Mouse (Mus musculus) kidney, postnatal 10 days (tissue): ENCODE measurements around the gene Aifm3.

Source experiments
- DNase-seq: peaks from one replicate; pipeline ENCODE4 v3.0.0; 2021; ENCODE audit warnings: mixed read lengths

Gene Aifm3

DNA sequence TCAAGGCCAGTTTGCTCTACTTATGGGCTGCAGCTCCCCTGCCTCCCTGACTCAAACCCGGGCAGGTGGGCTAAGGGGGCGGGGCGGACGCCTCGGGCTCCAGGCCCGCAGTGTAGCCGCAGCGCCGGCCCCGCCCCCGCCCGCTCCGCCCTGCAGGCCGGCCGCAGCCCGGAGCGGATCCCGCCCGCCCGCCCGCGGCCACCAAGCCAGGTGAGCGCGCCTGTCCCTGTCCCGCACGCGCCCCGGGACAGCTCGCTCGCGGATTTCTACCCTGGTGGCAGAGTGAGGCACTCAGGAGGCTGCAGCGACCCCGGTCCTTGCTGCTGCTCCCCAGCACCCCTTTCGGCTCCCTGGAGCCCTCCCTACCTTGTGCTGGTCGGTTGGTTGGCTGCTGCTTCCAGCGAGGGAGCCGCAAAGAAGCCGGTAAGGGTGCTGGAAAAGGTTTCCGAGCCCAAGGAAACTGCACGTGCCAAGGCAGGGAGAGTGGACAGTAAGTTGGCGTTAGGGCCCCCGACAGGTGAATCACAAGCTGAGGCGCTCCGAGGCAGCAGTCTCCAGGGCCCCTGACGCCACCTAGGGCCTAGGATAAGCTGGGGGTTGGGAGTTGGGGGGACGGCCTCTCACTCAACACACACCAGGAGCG is at the start of gene Aifm3:
TSS of gene Aifm3 (plus strand) at position 143 of the 643 bp plus-strand sequence.
- DNase-seq, result peak; percentile 57

DNA sequence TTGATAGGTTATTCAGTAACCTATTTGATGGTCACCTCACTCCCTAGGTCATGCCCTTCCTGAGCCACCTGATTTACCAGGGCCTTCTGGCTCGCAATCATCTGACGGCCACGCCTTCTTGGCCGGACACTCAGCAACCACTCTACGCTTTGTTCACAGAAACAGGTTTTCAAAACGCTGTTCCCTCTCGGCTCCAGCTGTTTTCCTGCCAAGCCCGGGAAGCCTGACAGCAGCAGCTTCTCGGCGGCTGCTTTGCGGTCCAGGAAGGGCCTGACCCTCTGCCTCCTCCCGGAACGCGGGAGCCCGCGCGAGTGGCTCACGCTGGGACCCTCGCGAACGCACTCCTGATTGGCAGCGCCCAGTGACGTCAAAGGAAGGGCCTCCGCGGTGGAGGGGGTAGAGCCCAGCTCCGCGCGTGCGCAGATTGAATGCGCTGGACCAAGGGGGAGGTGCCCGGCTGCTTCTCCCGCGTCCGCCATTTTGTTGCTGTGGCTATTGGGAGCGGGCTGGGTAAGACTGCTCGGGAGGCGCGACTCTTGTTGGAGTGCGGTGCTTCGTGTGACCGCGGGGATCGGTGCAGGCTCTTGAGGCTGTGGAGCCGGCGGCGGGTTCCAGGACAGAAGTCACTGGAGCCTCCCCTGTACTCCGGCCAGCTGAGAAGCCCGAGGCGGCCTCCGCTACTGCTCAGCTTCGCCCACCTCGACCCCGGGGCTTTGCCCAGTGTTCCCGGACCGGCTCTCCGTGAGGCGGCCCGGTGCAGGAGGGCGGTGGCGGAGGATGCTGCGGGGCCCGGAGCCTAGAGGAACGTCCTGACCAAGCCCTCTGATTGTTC is 37.7 kb upstream of the Aifm3 start, which contains the start of gene Crkl:
TSS of gene Crkl (plus strand) at position 447 of the 832 bp plus-strand sequence.
- peak; percentile 98 for DNase-seq

DNA sequence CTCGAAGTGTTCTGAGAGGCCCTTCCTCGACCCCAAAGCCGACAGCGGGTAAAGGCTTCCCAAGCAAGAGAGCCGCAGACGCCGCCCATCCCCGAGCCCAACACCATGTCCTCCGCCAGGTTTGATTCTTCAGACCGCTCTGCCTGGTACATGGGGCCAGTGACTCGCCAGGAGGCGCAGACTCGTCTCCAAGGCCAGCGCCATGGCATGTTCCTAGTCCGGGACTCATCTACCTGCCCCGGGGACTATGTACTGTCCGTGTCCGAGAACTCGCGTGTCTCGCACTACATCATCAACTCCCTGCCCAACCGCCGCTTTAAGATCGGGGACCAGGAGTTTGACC is 37.1 kb upstream of the Aifm3 start:
- peak; percentile 68 for DNase-seq

DNA sequence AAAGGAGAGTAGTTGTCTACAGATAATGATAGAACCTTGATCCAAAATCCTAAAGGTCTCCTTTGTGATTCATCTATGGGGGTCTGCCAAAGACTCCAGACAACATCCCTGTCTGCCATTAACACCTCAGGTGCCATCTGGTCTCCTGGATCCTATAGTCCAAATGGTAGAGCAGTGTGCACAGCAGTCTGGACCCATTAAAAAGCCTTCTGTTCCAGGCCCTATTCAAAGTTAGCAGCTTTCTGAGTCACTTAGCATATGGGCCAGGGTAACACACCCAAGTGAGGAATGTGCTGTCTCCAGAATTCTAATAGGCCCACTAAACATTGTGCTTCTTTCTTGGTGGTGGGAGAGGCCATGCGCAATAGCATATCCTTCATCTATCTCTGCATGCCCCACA is 32.5 kb upstream of the Aifm3 start:
- DNase-seq, result no peak

DNA sequence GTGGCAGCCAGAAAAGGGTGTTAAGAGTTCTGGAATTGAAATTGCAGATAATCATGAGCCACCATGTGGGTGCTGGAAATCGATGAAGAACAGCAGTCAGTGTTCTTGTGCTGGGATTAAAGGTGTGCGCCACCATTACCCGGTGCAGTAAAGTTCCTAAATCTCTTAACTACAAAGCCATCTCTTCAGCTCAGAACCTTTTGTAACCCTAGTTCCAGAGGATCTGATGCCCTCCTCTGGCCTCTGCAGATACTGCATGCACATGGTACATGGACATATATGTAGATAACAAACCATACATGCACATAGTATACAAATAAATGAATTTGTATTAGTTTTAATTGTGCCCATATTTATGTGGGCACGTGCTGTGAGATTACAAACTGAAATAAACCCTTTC is 29.2 kb upstream of the Aifm3 start:
- peak; percentile 41 for DNase-seq

DNA sequence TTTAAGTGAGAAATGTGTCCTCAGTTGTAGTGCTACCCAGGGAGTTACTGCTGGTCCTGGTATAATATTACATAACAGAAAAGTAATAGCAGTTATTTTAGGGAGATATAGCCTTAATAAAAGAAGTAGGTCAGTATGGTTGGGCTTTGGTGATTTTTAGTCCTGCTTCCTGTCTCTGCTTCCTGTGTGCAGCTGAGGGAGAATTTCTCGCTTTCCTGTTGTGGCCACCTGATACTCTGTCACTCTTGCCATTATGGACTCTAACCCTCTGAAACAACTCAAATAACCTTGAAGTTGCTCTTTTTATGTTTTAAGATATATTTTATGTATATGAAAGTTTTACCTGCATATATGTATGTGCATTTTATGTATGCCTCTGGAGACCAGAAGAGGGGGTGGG is 27.8 kb upstream of the Aifm3 start:
- DNase-seq, result no peak

DNA sequence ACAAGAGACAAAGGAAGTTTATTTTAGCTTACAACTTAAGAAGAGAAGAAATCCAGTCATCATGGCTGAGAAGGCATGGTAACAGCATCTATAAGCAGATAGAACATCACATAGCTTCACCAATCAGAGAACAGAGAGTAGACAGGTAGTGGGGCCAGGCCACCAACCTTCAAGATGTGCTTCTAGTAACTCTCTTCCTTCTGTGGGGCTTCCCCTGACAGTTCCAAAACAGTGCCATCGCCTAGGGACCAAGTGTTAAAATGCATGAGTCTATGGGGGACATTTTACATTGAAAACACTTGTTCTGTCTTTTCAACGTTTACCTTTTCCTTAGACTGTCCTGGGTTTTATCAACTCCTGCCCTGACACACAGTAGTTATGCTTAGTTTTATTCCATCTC is 26.2 kb upstream of the Aifm3 start:
- DNase-seq, result no peak

DNA sequence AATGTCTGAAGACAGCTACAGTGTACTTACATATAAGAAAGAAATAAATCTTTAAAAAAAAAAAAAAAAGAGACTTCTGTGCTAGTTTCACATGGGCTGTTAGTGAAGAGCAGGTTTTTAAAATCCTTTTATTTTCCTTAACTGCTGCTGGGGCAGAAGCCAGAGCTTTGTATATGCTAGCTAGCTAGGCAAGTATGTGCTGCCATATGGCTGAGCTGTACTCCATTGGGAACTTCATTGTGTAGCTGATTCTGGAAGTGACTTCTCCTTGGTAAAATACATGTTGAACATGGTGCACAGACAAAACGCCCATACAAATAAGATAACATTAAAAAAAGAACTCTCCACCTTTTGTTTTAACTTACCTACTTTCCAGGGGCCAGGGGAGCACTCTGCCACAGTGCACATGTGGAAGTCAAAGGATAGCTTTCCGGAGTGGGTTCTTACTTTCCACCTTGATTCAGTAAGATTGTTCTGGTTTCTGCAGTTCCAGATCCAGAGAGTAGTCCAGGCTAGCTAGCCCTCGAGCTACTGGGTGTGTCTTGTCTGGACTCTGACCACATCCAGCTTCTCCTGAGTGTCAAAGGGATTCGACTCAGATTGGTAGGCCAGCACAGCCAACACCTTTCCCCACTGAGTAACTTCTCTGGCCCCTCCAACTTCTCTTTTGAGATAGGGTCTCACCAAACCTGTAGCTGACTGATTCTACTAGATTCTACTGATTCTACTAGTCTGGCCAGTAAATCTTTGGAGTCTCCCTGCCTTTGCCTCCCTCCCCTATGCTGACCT is 22.3 kb upstream of the Aifm3 start:
- DNase-seq, result no peak

DNA sequence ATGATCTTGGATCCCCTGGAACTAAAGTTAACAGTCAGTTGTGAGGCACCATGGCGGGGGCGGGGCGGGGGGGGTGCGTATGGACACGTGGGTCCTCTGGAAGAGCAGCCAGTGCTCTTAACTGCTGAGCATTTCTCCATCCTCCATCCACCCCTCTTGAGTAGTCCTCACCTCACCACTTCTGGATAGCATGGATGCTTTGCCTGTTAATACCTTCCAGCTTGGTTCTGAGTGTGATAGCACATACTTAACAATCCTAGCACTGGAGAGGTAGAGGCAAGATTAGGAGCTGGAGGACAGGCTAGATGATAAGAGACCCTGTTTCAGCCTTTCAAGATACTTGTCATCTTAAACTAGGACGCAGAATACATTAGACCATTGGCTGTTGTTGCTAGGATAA is 16.9 kb upstream of the Aifm3 start:
- no peak for DNase-seq

DNA sequence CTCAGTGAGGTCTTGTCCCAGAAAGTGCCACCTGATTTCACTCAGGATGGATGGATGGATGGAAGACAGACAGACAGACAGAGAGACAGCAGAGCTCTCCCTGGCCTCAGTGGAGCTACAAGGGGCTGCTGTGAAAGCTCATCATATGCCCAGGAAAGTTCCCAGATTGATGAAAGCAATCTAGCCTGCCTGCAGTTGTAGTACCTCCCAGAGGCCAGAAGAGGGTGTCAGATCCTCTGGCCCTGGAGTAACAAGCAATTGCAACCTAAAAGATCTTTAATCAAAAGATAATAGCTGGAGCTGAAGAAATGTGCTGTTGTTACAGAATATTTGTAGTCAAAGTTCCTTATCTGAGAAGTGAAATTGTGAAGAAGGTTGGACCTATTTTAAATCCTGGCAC is 15.3 kb upstream of the Aifm3 start:
- DNase-seq, result peak; percentile 54

DNA sequence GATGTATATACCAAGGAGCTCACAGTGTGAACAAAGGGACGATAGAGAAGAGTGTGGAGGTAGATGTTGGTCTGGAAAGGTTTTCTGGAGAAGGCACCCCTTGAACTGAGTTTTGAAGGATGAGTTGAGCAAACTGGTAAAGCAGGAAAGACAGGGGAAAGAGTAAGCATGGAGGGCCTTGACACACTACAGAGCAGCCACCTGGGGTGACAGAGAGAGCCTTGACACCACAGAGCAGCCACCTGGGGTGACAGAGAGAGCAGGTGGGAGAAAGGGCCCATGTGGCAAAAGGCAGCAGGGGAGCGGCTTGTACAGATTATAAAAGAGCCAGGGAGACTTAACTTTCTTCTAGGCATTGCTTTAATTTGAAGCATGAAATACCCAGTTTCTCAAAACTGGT is 14.7 kb upstream of the Aifm3 start:
- no peak for DNase-seq

DNA sequence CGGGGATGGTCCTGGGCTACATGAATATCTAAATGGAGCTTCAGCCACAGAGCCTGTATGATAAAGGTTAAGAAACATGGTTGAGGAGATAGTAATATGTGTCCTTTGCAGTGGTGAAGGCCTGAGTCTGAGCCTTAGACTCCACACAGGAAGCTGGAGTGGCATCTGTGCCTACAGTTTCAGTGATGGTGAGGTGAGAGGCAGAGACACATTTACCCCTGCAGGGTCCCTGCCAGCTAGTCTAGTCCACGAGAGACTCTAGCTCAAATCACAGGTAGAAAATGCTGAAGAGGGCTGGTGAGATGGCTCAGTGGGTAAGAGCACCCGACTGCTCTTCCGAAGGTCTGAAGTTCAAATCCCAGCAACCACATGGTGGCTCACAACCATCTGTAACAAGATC is 14.1 kb upstream of the Aifm3 start:
- DNase-seq, result no peak

DNA sequence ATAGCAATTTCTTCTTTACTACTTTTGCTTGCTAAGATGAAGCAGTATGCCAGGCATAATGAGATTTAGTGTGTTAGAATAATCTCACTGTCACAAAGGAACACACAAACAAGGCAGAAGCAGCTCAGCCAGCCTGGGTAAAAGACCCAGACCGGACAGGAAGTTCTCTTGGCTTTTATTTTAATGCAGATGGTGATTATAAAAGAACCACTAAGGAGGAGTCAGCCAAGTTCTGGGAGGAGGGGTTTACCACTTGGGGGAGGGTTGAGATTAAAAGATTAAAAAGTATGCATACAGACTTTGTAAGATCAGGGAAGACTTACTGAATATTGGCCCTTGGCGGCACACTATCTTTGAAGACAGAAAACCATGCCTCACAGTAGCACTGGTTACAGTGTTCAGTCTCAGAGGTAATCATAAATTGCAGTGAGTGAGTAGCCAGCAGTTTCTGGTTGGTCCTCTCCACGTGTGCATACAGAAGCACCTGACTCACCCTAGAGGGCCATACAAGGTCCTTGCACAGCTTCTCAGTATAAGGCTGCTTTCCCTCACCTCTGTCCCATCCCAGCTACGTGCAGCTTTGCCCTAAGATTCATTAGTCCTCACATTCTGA is 11.0 kb upstream of the Aifm3 start:
- DNase-seq, result no peak

DNA sequence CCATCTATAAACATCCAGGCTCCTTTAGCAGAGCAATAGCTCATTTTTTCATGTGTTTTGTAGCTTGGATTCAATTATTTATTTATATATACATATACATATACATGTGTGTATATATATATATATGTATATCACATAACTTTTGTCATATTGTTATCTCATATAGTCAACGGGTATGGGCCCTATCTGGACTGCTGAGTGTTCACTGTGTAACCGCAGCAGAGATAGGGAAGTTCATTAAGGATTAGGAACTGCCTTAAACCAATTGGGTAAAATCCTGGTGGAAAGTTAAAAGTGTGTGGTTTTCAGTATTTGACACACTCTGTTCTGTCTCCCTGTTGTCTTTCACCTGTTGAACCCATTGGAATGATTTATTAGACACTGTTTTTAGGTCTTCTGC is 7.9 kb upstream of the Aifm3 start:
- no peak for DNase-seq

DNA sequence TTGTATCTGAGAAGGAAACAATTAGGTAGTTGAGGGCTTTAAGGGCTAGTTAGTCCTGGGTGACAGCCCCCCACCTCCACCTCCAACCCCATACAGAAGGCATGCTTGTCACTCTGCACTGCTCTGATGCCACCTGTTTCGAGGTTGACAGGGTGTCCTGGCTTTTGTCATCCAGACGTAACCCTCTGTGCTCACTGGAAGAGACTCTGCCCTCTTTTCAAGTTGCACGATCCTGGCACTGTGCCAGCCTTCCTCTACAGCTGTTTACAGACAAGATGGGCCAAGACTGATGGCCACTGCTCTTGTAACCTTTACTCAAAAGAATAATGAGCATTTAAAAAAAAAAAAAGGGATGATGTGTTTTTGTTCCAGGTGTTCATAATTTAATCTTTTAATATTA is 2.9 kb upstream of the Aifm3 start:
- peak; percentile 77 for DNase-seq

DNA sequence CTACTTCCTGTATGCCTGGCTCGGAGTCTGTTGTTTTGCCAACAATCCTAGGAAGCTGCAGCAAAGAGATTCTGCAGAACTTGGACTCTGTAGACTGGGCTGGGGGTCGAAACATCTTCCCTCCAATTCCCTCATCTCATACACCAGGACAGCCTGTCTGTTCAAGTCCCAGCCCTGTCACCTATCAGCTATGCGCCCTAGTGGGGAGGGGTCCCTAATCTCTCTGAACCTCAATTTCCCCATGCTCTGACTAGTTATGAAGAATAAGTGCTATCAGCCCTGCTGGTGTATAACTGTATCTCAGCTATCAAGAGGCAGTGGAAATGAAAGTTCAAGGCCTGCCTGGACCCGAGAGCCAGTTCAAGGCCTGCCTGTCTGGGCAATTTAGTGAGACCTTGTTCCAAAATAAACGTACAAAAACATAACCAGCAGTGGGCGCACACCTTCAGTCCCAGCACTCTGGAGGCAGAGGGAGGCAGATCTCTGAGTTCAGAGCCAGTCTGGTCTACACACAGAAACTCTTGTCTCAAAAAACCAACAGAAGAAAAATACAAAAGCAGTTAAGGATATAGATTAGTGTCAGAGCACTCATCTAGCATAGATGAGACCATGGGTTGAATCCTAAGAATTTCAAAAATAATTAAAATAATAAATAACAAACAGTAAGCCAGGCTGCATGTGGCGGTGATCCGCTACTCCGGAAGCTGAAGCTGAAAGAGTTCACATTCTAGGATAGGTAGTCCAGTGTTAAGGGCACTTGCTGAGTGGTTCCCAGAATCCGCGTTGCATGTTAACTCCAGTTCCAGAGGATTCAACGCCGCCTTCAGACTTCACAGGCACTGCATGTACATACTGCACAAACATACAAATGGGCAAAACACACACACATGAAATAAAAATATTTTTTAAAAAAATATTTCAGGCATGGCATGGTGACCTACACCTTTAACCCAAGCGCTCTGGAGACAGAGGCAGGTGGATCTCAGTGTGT is 638 bp upstream of the Aifm3 start:
- DNase-seq, result no peak

DNA sequence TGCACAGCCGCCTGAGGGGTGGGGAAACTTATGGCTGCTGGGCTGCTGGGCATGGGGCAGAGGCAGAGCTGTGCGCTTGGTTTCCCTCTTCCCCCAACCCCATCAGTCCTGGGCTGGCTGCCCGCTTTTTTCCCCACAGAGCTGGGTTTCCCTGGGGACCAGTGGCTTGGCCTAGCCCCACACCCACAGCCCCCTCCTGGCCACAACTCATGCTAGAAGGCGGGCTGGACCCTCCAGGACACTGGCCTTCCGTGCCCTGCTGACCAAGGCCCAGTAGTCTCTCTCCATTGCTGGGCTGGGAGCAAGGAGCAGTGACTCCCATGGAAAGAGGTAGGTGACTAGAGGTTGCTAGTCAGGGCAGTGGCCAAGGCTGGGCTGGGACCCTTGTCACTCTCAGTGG is 1.7 kb downstream of the Aifm3 start:
- DNase-seq, result no peak

DNA sequence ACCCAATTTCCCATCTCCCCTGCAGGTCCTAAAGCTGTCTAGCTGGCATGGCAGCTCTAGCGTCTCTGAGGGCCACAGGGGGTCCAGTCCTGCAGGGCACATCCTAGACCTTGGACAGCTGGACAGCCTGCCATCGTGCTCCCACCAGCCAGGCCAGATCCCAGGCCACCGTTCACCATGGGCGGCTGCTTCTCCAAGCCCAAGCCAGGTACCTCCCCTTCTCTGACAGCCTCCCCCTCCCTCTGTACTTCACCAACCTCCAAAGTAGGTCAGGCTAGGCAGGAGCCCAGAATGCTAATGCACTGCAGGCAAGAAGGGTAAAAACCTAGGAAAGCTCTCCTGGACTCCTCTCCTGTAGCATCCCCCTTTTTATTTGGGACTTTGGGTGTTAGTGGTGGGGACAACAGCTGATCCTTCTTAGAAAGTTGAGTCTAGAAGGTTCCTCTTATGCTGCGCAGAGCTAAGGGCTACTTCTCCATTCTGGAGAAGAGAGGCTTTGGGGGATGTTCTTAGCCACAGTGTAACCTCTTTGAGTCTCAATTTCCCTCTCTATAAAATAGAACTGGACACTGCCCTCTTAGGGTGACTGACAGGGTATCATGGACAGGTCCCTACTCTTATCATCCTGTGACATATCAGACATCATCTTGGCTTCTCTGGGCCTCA is 2.6 kb downstream of the Aifm3 start:
- DNase-seq, result no peak

DNA sequence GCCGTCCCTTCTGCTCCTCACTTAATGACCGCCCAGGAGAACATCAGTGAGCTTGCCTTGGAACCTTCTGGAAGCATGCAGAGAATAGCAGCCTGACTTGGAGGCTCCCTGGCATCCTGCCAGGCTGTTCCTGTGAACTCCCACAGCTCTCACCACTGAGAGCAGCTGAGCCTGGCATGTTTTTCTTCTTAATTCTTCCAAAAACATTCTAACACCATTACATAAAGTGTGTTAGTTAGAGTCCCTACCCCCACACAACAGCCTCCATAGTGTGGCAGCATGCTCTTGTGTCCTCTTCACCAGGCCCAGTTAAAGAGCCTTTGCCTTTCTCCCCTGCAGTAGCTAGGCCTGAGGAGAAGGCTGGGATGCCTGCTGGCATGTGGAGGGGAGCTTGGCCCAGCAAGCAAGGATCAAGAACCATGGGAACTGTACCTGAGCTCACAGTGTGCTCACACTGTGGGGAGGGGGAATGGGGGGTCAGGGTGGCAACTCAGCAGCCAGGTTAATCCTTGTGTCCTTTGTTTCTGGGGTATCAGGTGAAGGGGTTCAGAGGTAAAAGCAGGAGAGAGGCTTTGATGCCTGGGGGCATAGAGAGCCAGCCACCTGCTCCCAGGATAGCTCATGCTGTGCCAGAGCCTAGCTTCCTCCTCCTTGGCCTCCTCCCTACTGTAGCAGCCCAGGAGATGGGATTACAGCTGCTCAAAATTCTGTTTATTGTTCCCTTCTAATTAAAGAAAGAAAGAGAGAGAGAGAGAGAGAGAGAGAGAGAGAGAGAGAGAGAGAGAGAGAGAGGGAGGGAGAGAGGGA is 7.3 kb downstream of the Aifm3 start:
- DNase-seq, result peak; percentile 87

DNA sequence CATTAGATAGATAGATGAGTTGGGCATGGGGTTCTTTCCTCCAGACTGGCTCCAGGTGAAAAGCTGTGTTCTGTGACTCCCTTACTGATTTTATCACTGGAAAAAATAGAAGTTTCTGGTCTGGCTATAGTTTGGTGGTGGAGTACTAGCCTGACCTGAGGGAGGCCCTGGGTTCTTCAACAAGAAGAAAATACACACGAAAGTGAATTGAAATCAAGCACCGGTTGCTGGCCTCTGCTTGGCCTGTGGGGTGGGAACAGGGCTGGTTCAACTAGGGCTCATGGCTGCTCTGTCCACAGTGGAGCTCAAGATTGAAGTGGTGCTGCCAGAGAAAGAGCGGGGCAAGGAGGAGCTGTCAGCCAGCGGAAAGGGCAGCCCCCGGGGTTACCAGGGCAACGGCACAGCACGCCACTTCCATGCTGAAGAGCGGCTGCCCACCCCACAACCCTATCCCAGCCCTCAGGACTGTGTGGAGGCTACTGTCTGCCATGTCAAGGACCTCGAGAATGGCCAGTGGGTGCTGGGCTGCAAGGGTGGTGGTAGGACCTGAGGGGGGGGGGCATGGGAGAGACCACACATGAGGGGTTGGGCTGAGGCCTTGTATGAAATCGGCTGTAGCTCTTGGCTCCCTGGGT is 10.0 kb downstream of the Aifm3 start:
- no peak for DNase-seq
